In the genomic region with DNA sequence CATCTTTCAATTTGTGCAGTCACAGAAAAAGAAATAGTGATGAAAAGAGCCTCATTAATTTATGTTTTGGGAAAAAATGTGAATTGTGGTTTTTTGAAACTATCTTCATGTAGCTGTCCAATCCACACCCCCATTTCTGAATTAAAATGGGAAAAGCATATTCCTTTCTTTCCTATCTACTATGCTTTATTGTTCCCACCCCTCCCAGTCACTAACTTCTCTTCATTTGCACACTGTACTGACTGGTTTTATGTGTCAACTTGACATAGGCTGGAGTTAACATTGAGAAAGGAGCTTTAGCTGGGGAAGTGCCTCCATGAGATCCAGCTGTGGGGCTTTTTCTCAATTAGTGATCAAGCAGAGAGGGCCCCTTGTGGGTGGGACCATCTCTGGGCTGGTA, we compare ENCODE assay signal across 25 mouse cellular contexts.
"Had no signal": no experiment of that assay in that cellular context is flagged by ENCODE, and none has a peak within 500 bp of the region (broad histone marks: within the 10 kb centered on the region; RNA-seq: fewer than 3 reads in every experiment).

No protein-coding gene starts in this region.

- ATAC-seq: intestine, embryonic 16.5 days had no signal

- H3K4me3 ChIP-seq: heart, adult 2 months; heart, embryonic 13.5 days; heart, embryonic 15.5 days; hindbrain, embryonic 13.5 days; hindbrain, embryonic 15.5 days; kidney, embryonic 15.5 days; limb, embryonic 13.5 days; limb, embryonic 15.5 days had no signal

- H3K9ac ChIP-seq: forebrain, postnatal 0 days; heart, embryonic 13.5 days; heart, embryonic 15.5 days; hindbrain, embryonic 13.5 days; hindbrain, embryonic 15.5 days; kidney, embryonic 15.5 days; limb, embryonic 13.5 days; limb, embryonic 15.5 days had no signal

- H3K27me3 ChIP-seq: heart, embryonic 13.5 days; heart, embryonic 15.5 days; hindbrain, embryonic 15.5 days; kidney, embryonic 15.5 days; limb, embryonic 13.5 days; limb, embryonic 15.5 days had no signal

- DNase-seq: forebrain, postnatal 0 days; gastrocnemius, postnatal 14 days; gastrocnemius, postnatal 36 days; heart, adult 11 months; heart, adult 2 months; heart, postnatal 14 days; heart, postnatal 36 days; kidney, adult 11 months; kidney, adult 2 months; kidney, adult 9 months; kidney, postnatal 14 days; kidney, postnatal 36 days; layer of hippocampus, postnatal 36 days; left cerebral cortex, postnatal 4 days had no signal

- H3K9me3 ChIP-seq: heart, embryonic 15.5 days; hindbrain, embryonic 13.5 days; hindbrain, embryonic 15.5 days; kidney, embryonic 15.5 days; limb, embryonic 13.5 days; limb, embryonic 15.5 days had no signal

- H3K4me1 ChIP-seq: heart, embryonic 13.5 days; heart, embryonic 15.5 days; hindbrain, embryonic 13.5 days; hindbrain, embryonic 15.5 days; kidney, embryonic 15.5 days; limb, embryonic 13.5 days; limb, embryonic 15.5 days had no signal

- H3K27ac ChIP-seq: heart, adult 2 months; heart, embryonic 13.5 days; heart, embryonic 15.5 days; hindbrain, embryonic 13.5 days; hindbrain, embryonic 15.5 days; hindbrain, postnatal 0 days; kidney, embryonic 15.5 days; kidney, postnatal 0 days; limb, embryonic 13.5 days; limb, embryonic 15.5 days had no signal

- H3K36me3 ChIP-seq: heart, embryonic 13.5 days; heart, embryonic 15.5 days; hindbrain, embryonic 13.5 days; hindbrain, embryonic 15.5 days; kidney, embryonic 15.5 days; limb, embryonic 13.5 days; limb, embryonic 15.5 days had no signal

- H3K4me2 ChIP-seq: heart, embryonic 11.5 days; heart, embryonic 13.5 days; heart, embryonic 15.5 days; hindbrain, embryonic 13.5 days; hindbrain, embryonic 15.5 days; kidney, embryonic 15.5 days; limb, embryonic 13.5 days; limb, embryonic 15.5 days had no signal
